Mouse (Mus musculus) midbrain, embryonic 12.5 days (tissue): ENCODE measurements at regions not wholly inside any gene's neighbourhood (a gene's known extent, or its start where the extent isn't known, plus 50 kb on each side); places are given as distances from the start of the nearest gene placed in this dataset.

Source experiments
- ATAC-seq: fragments of 200-750 bp; cut with Nextera tagmentation; 2 replicates; pipeline ENCODE4 v1.8.0; 2017; ENCODE audit warnings: low read depth, moderate TSS enrichment, moderate library complexity; ENCODE audit not compliant: low FRiP score
- H3K27ac ChIP-seq: fragments of 300-500 bp; sonication (generic); replicated peaks from 2 replicates; pipeline ENCODE4 v1.5.1; 2016; ENCODE audit warnings: mild to moderate bottlenecking
- H3K27me3 ChIP-seq: fragments of 300-500 bp; sonication (generic); 2 replicates; pipeline ENCODE4 v1.6.1; 2016; ENCODE audit warnings: mild to moderate bottlenecking
- H3K36me3 ChIP-seq: fragments of 300-500 bp; sonication (generic); 2 replicates; pipeline ENCODE4 v1.6.1; 2016
- H3K4me1 ChIP-seq: fragments of 300-500 bp; sonication (generic); 2 replicates; pipeline ENCODE4 v1.6.1; 2016
- H3K4me2 ChIP-seq: fragments of 300-500 bp; sonication (generic); replicated peaks from 2 replicates; pipeline ENCODE4 v1.6.1; 2016; ENCODE audit warnings: mild to moderate bottlenecking, moderate library complexity
- H3K4me3 ChIP-seq: fragments of 300-500 bp; sonication (generic); 2 replicates; pipeline ENCODE4 v1.5.1; 2016; ENCODE audit warnings: mild to moderate bottlenecking
- H3K9ac ChIP-seq: fragments of 300-500 bp; sonication (generic); replicated peaks from 2 replicates; pipeline ENCODE4 v1.6.1; 2016; ENCODE audit warnings: mild to moderate bottlenecking, moderate library complexity
- H3K9me3 ChIP-seq: fragments of 300-500 bp; sonication (generic); 2 replicates; pipeline ENCODE4 v1.6.1; 2016; ENCODE audit warnings: mild to moderate bottlenecking
- WGBS: fragments of 180-500 bp; shearing (Covaris S2); methylation state at CpG from one replicate; pipeline ENCODE4 v1.1.7; 2016; 5-methylcytosine and 5-hydroxymethylcytosine counted together

DNA sequence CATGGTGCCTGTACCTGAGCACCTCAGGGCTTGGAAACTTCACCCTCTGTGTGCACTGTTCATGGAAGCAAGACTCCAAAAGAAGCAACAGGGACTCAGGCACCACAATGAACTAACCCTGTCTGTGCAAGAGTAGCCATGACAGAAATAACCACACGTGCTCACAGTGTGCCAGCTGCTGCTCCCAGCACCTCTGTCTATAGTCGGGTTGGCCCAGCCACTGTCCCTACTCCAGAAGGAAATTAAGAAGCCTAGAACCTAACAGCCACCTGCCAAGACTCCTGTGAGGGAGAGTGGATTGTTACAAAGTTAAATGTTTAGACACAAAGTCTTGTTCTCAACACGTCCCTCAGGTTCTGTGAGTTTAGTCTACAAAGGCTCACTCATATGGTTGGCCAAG, 102.7 kb upstream of the Tmem189 start:
- no peaks in the 10 kb centered on the region for H3K4me1 ChIP-seq
- H3K27me3 ChIP-seq, result no peaks in the 10 kb centered on the region
- H3K36me3 ChIP-seq, result no peaks in the 10 kb centered on the region
- H3K9ac ChIP-seq, result no peak overlapping the region
- no peaks in the 10 kb centered on the region for H3K9me3 ChIP-seq
- ATAC-seq, result no peak
- H3K4me2 ChIP-seq, result no peak overlapping the region
- H3K4me3 ChIP-seq, result no peak overlapping the region
- WGBS, result 64% methylated on average over 3 of the region's 3 CpGs
- no peak overlapping the region for H3K27ac ChIP-seq

DNA sequence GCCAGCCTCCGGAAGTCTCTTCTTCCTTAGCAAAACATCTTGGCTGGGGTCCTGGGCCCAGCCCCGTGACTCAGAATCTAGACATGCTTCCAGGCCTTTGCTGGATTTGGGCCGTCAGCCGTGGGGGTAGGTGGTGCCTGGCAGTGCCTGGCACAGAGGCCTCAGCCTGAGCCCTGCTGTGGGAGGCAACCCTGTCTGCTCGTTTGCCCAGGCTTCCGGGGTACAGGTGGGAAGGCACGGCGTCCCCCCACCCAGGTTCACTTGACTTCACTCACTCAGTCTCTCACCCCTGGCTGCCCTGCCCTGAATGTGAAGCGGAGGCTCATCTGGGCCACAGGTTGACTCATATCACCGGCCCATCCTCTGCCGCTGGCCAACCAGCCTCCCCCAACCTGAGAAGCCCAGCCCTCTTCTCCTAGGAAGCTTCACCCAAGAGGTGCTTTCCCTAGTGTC, 99.9 kb upstream of the Tmem189 start:
- Histone ChIP-seq H3K4me3 (no peak overlapping the region), H3K36me3 (no peaks in the 10 kb centered on the region), H3K27ac (no peak overlapping the region), H3K9me3 (no peaks in the 10 kb centered on the region), H3K4me2 (no peak overlapping the region), H3K4me1 (no peaks in the 10 kb centered on the region), H3K9ac (no peak overlapping the region), H3K27me3 (no peaks in the 10 kb centered on the region)
- no peak for ATAC-seq
- WGBS, result 88% methylated on average over 11 of the region's 11 CpGs

DNA sequence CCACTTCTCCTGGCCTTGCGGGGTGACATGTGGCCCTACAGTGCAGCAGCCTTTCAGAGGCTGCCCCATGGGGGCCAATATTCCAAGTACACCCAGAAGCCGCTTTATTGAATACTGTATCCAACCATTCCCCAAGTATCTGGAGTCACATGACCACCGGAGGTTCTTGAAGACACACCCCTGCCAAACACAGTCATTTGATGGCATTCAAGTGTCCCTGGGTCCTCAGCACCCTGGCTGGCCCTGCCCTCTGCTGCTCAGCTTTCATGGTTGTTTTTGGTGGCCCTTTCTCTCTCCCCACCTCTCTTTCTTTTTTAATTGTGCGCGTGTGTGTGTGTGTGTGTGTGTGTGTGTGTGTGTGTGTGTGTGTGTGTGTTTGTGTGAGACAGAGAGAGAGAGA, 97.3 kb upstream of the Tmem189 start:
- no peak overlapping the region for H3K4me3 ChIP-seq
- WGBS, result 89% methylated on average over 3 of the region's 5 CpGs
- H3K36me3 ChIP-seq, result no peaks in the 10 kb centered on the region
- H3K4me2 ChIP-seq, result no peak overlapping the region
- no peaks in the 10 kb centered on the region for H3K9me3 ChIP-seq
- H3K4me1 ChIP-seq, result peaks cover 9% of the 10 kb centered on the region
- no peaks in the 10 kb centered on the region; the same call in 1 of the 2 replicates for H3K27me3 ChIP-seq
- no peak for ATAC-seq
- no peak overlapping the region for H3K27ac ChIP-seq
- H3K9ac ChIP-seq, result no peak overlapping the region

DNA sequence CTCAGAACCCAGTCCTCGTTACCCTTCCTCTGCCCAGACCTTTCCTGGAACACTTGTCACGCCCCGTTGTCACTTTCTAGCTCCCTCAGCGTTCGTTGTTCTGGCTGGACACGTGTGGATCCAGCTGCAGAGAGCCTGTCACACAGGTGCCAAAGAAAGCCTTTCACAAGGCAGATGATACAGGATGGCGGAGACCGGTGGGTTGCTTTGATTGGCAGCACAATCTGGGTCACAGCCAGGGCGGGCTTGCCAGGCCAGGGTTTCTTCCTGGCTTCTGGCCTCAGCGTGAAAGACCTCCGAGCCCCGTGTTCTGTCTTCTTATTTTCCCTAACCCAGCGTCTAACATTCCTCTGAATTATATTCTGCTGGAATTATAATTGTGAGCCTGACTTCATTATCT, 94.7 kb upstream of the Tmem189 start:
- H3K27me3 ChIP-seq, result peaks cover 6% of the 10 kb centered on the region; the same call in 1 of the 2 replicates
- no peak overlapping the region for H3K9ac ChIP-seq
- peaks cover 13% of the 10 kb centered on the region for H3K4me1 ChIP-seq
- H3K4me2 ChIP-seq, result no peak overlapping the region
- H3K27ac ChIP-seq, result no peak overlapping the region
- H3K36me3 ChIP-seq, result no peaks in the 10 kb centered on the region
- ATAC-seq, result no peak
- no peak overlapping the region for H3K4me3 ChIP-seq
- 89% methylated on average over 13 of the region's 13 CpGs for WGBS
- no peaks in the 10 kb centered on the region for H3K9me3 ChIP-seq

DNA sequence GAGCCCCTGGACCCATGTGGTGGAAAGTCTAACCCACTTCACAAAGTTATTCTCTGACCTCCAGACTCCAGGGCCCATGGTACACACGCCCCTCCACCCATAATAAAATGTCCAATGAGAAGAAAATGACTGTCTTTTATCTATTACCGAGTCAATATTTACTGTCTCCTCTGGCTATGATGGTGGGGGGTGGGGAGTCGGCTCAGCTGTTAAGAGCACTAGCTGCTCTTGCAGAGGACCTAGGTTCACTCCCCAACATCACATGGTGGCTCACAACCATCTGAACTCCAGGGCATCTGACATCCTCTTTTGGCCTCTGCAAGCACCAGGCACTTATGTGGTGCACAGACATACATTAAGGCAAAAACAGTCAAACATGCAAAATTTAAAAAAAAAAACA, 93.8 kb upstream of the Tmem189 start:
- H3K9me3 ChIP-seq, result no peaks in the 10 kb centered on the region
- 78% methylated on average over 3 of the region's 3 CpGs for WGBS
- H3K9ac ChIP-seq, result no peak overlapping the region
- peaks cover 6% of the 10 kb centered on the region; the same call in 1 of the 2 replicates for H3K27me3 ChIP-seq
- no peak overlapping the region for H3K4me2 ChIP-seq
- peaks cover 20% of the 10 kb centered on the region for H3K4me1 ChIP-seq
- no peaks in the 10 kb centered on the region for H3K36me3 ChIP-seq
- H3K4me3 ChIP-seq, result no peak overlapping the region
- no peak for ATAC-seq
- H3K27ac ChIP-seq, result no peak overlapping the region

DNA sequence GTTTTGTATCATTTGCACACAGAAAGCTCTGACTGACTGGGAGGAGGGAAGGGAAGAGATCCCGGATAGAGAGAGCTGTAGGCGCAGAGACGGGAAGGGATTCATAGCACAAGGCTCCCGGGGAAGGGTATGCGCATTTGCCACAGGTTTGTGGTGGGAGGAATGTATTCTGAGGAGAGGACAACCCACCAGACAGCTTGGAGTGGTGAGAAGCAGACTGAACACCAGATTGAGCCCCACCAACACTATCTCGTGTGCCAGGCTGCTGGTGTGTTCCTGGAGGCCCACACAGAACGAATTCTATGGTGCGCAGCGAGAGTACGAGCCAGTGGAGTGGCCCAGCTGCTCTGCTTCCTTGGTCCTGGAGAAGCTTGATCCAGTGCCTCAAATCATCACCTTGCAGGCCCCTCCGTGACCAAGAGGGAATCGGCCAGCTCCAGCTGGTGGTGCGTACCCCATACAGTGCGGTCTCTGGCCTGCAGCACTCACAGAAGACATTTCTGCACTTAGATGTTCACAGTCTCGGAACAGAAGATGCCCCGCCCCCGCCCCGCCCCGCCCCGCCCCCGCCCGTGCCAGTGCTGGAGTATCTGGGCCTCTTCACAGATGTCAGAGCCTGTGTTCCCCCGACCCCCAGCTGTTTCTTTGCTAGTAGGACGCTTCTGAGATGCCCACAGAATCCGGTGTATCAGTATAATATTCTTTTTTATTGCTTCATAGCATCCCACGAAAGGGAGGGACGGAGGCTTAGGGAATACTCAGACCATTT, 92.8 kb upstream of the Tmem189 start:
- H3K4me3 ChIP-seq, result no peak overlapping the region
- H3K36me3 ChIP-seq, result no peaks in the 10 kb centered on the region
- no peak overlapping the region for H3K9ac ChIP-seq
- H3K4me2 ChIP-seq, result peak overlapping the region; percentile 27
- H3K9me3 ChIP-seq, result no peaks in the 10 kb centered on the region
- H3K27ac ChIP-seq, result no peak overlapping the region
- H3K4me1 ChIP-seq, result peaks cover 30% of the 10 kb centered on the region
- peaks cover 6% of the 10 kb centered on the region; the same call in 1 of the 2 replicates for H3K27me3 ChIP-seq
- ATAC-seq, result no peak
- 31% methylated on average over 27 of the region's 27 CpGs for WGBS

DNA sequence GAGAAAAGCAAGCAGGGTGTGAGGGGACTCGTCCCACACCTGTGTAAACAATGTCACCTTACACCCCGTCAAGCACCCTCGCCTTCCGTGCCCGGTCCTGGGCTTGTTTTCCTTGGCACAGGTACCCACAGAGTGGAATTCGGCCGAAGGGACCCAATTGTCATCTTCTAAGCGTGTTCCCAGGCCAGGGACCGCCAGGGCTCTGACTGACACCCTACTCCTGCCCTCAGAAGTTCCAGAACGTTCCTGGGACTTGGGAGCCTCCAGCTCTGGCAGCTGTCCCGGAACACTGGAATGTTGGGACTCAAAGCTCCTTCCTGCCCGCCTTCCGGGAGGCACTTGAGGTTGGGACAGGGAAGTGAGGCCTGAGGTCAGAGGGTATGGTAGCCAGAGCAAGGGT, 91.9 kb upstream of the Tmem189 start:
- 80% methylated on average over 13 of the region's 13 CpGs for WGBS
- no peak overlapping the region for H3K4me2 ChIP-seq
- peaks cover 8% of the 10 kb centered on the region; the same call in 1 of the 2 replicates for H3K27me3 ChIP-seq
- no peak overlapping the region for H3K9ac ChIP-seq
- no peaks in the 10 kb centered on the region for H3K9me3 ChIP-seq
- ATAC-seq, result no peak
- peaks cover 39% of the 10 kb centered on the region for H3K4me1 ChIP-seq
- H3K27ac ChIP-seq, result no peak overlapping the region
- H3K4me3 ChIP-seq, result no peak overlapping the region
- H3K36me3 ChIP-seq, result no peaks in the 10 kb centered on the region

DNA sequence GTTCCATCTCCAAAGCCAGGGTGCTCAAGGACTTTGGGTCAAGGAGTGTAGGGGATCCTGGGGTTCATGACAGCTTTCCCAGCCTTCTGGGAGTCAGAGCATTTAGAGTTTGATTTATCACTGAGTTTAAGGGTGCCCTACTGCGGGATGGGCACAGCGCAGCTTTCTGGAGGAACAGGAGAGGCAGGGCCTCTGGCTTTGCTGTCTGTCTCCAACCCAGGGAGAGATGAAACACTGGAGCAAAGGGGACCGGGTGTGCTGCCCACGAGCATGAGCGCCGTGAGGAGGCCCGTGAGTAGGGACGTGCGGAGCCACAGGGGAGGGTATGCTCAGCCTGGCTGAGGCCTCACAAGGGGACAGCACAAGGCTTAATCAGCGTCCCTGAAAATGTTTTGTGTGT, 89.1 kb upstream of the Tmem189 start:
- no peak overlapping the region for H3K4me3 ChIP-seq
- H3K4me1 ChIP-seq, result peaks cover 40% of the 10 kb centered on the region
- no peak overlapping the region for H3K4me2 ChIP-seq

DNA sequence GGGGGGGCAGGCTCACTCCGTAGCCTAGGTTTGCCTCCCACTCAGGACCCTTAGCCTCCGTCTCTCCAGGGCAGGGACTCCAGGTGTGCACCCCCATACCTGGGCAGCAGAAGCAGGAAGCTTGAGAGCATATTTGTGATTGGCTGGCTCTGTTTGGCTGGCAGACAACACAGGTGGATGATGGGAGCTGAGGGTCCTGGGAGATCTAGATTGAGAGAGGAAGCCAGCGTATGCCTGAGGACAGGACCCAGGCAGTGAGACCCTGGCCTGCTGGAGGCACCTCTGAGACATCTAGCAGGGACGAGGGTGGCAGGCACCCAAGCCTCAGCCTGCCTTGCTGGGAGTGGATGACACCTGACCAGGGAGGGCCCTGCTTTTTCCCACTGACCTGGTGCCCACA, 88.6 kb upstream of the Tmem189 start:
- Histone ChIP-seq H3K36me3 (no peaks in the 10 kb centered on the region), H3K4me2 (peak overlapping the region; percentile 91), H3K27me3 (peaks cover 35% of the 10 kb centered on the region), H3K9ac (peak overlapping the region; percentile 12; the same call in 1 of the 2 replicates), H3K4me1 (peaks cover 40% of the 10 kb centered on the region), H3K27ac (no peak overlapping the region), H3K4me3 (peak overlapping the region; percentile 59; the same call in 1 of the 2 replicates), H3K9me3 (no peaks in the 10 kb centered on the region)
- 66% methylated on average over 4 of the region's 4 CpGs for WGBS
- ATAC-seq, result no peak

More for the DNA sequence above, 89.1 kb upstream of the Tmem189 start:
- WGBS, result 73% methylated on average over 10 of the region's 10 CpGs
- Histone ChIP-seq H3K9ac (peak overlapping the region; percentile 12; the same call in 1 of the 2 replicates), H3K36me3 (no peaks in the 10 kb centered on the region), H3K27me3 (peaks cover 31% of the 10 kb centered on the region), H3K9me3 (no peaks in the 10 kb centered on the region), H3K27ac (no peak overlapping the region)
- ATAC-seq, result no peak

DNA sequence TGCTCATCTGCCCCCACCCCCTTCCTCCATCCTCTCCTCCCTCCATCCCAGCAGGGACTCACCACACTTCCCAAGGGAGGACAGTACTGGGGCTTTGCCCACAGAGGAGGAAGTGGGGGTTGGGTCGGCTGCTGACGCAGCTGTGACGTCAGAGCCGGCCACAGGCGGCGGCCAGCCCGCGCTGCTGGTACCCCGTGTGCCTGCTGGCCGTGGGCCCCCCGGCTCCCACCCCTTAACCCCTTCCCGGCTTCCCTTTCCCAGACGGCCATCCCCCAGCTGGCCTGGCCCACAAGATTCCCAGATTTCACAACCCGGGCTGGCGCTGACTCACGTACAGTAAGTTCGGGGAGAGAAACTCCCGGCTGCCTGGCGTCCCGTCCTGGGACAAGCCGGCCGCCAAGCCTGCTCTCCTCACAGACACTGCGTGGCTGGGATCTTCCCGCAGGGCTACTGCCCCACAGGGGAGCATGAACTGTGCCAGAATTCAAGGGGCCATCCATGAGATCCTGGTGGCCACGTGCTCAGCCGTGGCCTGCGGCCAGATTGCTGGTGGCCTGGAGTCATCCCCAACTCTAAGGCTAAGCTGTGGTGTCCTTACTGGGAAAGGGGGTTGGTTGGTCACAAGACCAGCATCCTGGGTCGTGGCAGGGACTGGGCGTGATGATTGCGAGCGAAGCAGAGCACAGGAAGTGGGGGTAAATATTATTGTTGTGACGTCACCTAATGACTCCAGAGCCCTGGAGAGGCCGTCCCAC, 87.9 kb upstream of the Tmem189 start:
- Histone ChIP-seq H3K9ac (peak overlapping the region; percentile 71), H3K4me3 (peak overlapping the region; percentile 59), H3K27me3 (peaks cover 36% of the 10 kb centered on the region), H3K27ac (peak overlapping the region; percentile 60; the same call in 1 of the 2 replicates), H3K9me3 (no peaks in the 10 kb centered on the region), H3K4me1 (peaks cover 37% of the 10 kb centered on the region), H3K36me3 (no peaks in the 10 kb centered on the region), H3K4me2 (peak overlapping the region; percentile 91)
- peak; percentile 87 for ATAC-seq
- WGBS, result 3% methylated on average over 31 of the region's 33 CpGs

DNA sequence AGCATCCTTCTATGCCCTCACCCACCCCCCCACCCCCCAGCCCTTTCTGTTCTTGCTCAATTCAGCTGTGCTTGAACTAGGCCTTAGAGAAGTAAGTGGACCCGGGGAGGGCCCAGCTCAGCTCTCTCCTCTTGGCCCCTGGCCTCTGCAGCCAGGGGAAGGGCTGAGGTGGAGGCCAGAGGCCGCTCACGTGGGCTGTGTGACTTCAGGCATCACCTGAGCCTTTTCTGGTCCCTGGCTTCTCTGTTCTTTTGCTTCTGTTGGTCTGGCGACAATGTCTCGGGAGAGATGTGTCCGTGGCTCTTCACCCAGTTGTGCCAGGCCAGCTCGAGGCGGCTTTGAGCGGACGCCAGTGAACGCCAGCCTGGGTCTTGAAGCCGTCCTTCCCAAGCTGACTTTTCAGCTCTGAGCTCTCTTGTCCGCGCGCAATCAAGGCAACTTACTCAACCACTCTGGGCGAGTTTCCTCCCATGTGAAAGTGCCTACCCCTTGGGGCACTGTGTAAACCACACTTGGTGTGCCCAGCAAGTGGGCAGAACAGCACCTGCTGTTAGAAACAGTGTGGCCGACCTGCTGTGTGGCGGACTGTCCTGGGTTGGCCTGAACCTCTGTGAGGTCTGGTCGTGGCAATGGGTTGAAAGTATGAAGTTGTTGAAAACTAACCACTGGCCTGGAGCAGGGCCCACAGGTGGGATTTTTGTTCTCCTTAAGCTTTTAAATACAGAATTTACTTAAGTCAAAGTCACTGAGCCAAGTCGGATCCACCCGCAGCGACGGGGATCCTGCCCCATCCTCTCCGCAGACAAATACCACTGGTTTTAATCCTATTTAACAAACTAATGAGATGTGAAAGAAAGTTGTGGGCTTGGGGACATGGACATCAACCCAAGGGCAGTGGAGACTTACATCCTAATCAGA, 86.9 kb upstream of the Tmem189 start:
- H3K9ac ChIP-seq, result no peak overlapping the region
- no peak for ATAC-seq
- H3K9me3 ChIP-seq, result no peaks in the 10 kb centered on the region
- 58% methylated on average over 24 of the region's 24 CpGs for WGBS
- H3K4me2 ChIP-seq, result peak overlapping the region; percentile 91
- H3K27me3 ChIP-seq, result peaks cover 33% of the 10 kb centered on the region
- H3K4me1 ChIP-seq, result peaks cover 29% of the 10 kb centered on the region
- peak overlapping the region; percentile 59 for H3K4me3 ChIP-seq
- H3K36me3 ChIP-seq, result no peaks in the 10 kb centered on the region
- H3K27ac ChIP-seq, result no peak overlapping the region
